Mouse (Mus musculus): ENCODE data around the gene Mapt. TPM values are rescaled to one million over a fixed set of nuclear protein-coding genes. Genes with fewer than 3 reads are reported as not detected.
"Not testable (repeated sequence)": the region's sequence is repeated elsewhere in the genome, so short reads cannot be mapped to it uniquely, and the experiment has no call there.

The Mapt gene
- polyA plus RNA-seq, 1 experiment from 2014 or later, result 0.90 TPM

DNA sequence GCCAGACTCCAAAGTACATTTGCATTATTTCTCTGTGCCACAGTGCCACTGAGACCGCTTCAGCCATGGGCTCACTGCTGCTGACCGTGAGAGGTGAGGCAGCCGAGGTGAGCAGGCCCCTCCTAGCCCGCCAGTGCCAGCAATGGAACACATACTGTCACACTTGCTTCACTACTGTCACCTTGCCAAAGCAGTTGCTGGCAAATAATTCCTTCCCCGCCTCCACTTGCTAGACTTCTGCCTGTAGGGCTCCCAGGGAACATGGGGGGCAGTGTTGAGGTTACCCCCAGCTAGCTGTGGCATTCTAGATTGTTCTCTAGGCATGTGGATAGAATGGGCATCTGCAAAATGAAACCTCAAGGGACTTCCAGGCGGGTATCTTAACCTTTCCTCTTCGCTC lies 6.0 kb downstream of the Mapt start:
- no peaks in the 10 kb centered on the region for H3K36me3 ChIP-seq (ENCODE audit: control insufficient read depth, insufficient read depth, low read length)
- WGBS, result 58% methylated on average over 7 of the region's 7 CpGs
- no peak overlapping the region for H3K4me3 ChIP-seq (ENCODE audit: low read depth, low read length)
- H3K27me3 ChIP-seq (replicated peaks; ENCODE audit: control insufficient read depth, insufficient read depth, low read length), result peaks cover 48% of the 10 kb centered on the region
- no peak overlapping the region for H3K27ac ChIP-seq (ENCODE audit: low read depth, low read length)
- ATAC-seq (replicated peaks; ENCODE audit: low FRiP score) (no peak), DNase-seq (ENCODE audit: low spot score) (no peak)
- peaks cover 4% of the 10 kb centered on the region for H3K4me1 ChIP-seq (replicated peaks; ENCODE audit: control insufficient read depth, insufficient read depth, low read length)
- H3K9ac ChIP-seq (ENCODE audit: low read depth, low read length), result no peak overlapping the region
- H3K4me2 ChIP-seq, result no peak overlapping the region
- H3K9me3 ChIP-seq (ENCODE audit: control insufficient read depth, low read length), result no peaks in the 10 kb centered on the region

DNA sequence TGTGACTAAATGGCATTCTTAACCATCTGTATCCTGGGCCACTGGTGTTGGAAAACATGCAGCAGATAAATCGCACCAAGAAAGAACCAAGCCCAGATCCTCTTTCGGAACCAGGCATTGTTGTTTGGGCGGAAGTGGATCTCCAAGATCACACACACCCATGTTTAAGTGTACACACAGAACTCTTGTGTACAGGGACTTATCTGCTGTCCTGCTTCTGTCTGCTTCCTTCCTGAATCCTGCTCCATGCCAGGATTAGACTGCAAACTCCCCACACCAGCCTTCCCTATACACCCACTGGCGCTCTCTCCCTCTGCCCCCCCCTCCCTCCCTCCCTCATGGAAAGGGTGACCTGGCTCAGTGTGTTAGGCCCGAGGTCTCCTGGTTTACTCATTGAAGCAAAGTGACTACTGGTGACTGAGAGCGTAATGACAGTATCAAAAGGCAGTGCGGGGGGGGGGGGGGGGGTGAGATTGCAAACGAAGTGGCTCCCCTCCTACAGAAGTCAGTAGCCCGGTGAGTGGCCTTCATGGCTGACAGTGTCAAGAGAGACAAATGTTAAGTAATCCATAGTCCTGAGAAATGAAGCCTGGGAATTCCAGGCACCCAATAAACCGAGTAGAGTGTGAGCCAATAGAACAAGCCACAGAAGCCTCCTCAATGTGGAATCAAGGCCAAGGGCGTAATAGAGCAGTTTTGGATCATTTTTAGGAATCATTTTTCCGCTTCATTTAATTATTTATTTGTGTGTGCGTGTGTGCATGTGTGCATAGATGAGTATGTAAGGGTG lies 7.0 kb downstream of the Mapt start:
- WGBS, result 59% methylated on average over 12 of the region's 13 CpGs
- no peaks in the 10 kb centered on the region for H3K36me3 ChIP-seq (ENCODE audit: control insufficient read depth, insufficient read depth, low read length)
- peaks cover 39% of the 10 kb centered on the region for H3K27me3 ChIP-seq (replicated peaks; ENCODE audit: control insufficient read depth, insufficient read depth, low read length)
- no peak for DNase-seq (ENCODE audit: low spot score)
- no peak overlapping the region for H3K27ac ChIP-seq (ENCODE audit: low read depth, low read length)
- no peaks in the 10 kb centered on the region for H3K4me1 ChIP-seq (replicated peaks; ENCODE audit: control insufficient read depth, insufficient read depth, low read length)
- no peaks in the 10 kb centered on the region for H3K9me3 ChIP-seq (ENCODE audit: control insufficient read depth, low read length)
- no peak overlapping the region for H3K9ac ChIP-seq (ENCODE audit: low read depth, low read length)
- no peak overlapping the region for H3K4me2 ChIP-seq
- H3K4me3 ChIP-seq (ENCODE audit: low read depth, low read length), result no peak overlapping the region
- ATAC-seq (replicated peaks; ENCODE audit: low FRiP score), result no peak

DNA sequence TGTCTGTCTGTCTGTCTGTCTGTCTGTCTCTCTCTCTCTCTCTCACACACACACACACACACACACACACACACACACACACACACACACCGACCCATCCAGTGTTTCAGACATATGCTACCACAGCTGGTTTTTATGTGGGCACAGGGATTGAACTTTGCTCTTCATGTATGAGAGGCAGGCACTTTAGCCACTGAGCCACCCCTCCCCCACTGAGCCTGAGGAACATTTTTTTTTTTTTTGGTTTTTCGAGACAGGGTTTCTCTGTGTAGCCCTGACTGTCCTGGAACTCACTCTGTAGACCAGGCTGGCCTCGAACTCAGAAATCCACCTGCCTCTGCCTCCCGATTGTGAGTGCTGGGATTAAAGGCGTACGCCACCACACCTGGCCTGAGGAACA lies 14.3 kb downstream of the Mapt start:
- ATAC-seq (replicated peaks; ENCODE audit: low FRiP score); H3K4me1 ChIP-seq (replicated peaks; ENCODE audit: control insufficient read depth, insufficient read depth, low read length); H3K9ac ChIP-seq (ENCODE audit: low read depth, low read length); H3K27me3 ChIP-seq (replicated peaks; ENCODE audit: control insufficient read depth, insufficient read depth, low read length); H3K36me3 ChIP-seq (ENCODE audit: control insufficient read depth, insufficient read depth, low read length); H3K4me3 ChIP-seq (ENCODE audit: low read depth, low read length); H3K27ac ChIP-seq (ENCODE audit: low read depth, low read length); DNase-seq (ENCODE audit: low spot score); H3K4me2 ChIP-seq; H3K9me3 ChIP-seq (ENCODE audit: control insufficient read depth, low read length): not testable (repeated sequence)
- 76% methylated on average over 6 of the region's 6 CpGs for whole genome bisulfite sequencing

DNA sequence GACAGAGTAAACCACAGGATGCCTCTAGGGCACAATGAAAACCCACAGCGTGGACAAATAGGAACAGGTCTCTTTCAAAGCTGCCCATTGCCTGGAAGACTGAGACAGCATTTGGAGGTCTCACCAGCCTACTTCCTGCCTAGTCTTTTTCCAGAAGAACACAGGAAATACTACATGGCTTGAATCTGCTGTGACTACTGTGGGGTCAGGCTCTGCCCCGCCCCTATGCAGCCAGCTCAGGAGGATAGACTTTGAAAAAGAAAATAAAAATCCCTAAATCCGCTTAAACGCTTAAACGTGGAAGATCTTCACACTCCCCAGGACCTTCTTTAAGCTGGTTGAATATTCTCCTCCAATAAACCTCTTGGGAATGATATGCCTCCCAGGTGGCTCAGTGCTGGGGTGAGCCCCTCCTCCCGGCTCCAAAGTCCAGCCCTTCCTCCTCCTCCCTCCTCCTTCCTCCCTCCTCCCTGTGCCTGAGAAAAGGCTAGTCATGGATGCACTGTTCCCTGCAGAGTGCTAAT lies 15.0 kb downstream of the Mapt start:
- H3K27me3 ChIP-seq (replicated peaks; ENCODE audit: control insufficient read depth, insufficient read depth, low read length), result no peaks in the 10 kb centered on the region
- 0 out of 2 replicates have a peak, but pooled peaks cover 2% of the 10 kb centered on the region for H3K4me1 ChIP-seq (replicated peaks; ENCODE audit: control insufficient read depth, insufficient read depth, low read length)
- no peak overlapping the region for H3K9ac ChIP-seq (ENCODE audit: low read depth, low read length)
- H3K4me2 ChIP-seq, result no peak overlapping the region
- H3K36me3 ChIP-seq (ENCODE audit: control insufficient read depth, insufficient read depth, low read length), result no peaks in the 10 kb centered on the region
- 9% methylated on average over 6 of the region's 6 CpGs for WGBS
- H3K9me3 ChIP-seq (ENCODE audit: control insufficient read depth, low read length), result no peaks in the 10 kb centered on the region
- DNase-seq (ENCODE audit: low spot score) (no peak), ATAC-seq (replicated peaks; ENCODE audit: low FRiP score) (no peak)
- H3K4me3 ChIP-seq (ENCODE audit: low read depth, low read length), result no peak overlapping the region
- no peak overlapping the region for H3K27ac ChIP-seq (ENCODE audit: low read depth, low read length)

DNA sequence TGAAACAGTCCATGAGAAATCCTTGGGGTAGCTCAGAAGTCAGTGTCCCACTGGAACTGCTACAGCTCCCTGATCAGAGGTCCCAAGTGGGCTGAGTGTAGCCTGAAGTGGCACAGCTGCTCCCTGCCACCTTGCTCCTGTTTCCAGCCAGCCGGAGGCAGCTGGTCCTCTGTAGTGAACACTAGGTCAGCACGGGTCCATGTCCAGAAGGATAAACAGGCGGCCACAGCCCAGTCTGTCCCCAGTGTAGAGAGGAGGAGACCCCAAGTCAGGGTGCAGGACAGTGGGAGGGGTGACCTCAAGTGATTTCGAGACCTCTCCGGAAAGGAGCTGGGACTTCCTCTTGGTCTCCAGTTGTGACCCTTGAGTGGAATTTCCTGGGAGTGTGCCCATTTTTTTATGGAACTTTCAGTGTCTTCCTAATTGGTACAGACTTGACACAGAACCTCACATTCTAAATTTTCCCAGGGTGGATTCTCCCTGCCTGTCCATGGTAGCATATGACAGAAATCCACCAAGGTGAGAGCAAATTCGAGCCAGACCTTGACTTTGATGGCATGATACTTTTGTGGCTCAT lies 16.0 kb downstream of the Mapt start:
- no peak for ATAC-seq (replicated peaks; ENCODE audit: low FRiP score)
- no peak overlapping the region for H3K4me2 ChIP-seq
- 70% methylated on average over 6 of the region's 6 CpGs for WGBS
- no peak overlapping the region for H3K4me3 ChIP-seq (ENCODE audit: low read depth, low read length)
- no peak overlapping the region for H3K9ac ChIP-seq (ENCODE audit: low read depth, low read length)
- H3K27ac ChIP-seq (ENCODE audit: low read depth, low read length), result no peak overlapping the region
- no peaks in the 10 kb centered on the region for H3K27me3 ChIP-seq (replicated peaks; ENCODE audit: control insufficient read depth, insufficient read depth, low read length)
- 0 out of 2 replicates have a peak, but pooled peaks cover 2% of the 10 kb centered on the region for H3K4me1 ChIP-seq (replicated peaks; ENCODE audit: control insufficient read depth, insufficient read depth, low read length)
- H3K9me3 ChIP-seq (ENCODE audit: control insufficient read depth, low read length), result no peaks in the 10 kb centered on the region
- no peaks in the 10 kb centered on the region for H3K36me3 ChIP-seq (ENCODE audit: control insufficient read depth, insufficient read depth, low read length)
- no peak for DNase-seq (ENCODE audit: low spot score)

DNA sequence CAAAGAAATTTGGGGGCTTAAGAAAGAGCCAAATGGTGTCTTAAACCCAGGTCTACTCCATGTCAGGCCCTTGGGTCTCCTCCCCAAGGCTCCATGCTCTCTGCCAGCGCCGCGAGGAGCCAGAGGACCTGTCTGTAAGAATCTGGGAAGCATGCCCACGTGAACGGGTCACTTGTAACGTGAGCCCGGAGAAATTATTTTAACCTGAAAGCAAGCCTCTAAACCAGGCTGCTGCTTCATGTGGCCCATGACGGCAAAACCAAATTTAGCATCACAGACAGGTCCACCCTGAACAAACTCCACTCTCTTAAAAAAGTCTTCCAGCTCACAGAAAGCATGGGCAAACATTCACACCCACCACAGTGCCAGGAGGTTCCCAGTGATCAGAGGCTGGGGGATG lies 18.2 kb downstream of the Mapt start:
- H3K4me2 ChIP-seq, result no peak overlapping the region
- H3K27me3 ChIP-seq (replicated peaks; ENCODE audit: control insufficient read depth, insufficient read depth, low read length), result no peaks in the 10 kb centered on the region
- DNase-seq (ENCODE audit: low spot score), result no peak
- 79% methylated on average over 8 of the region's 8 CpGs for WGBS
- ATAC-seq (replicated peaks; ENCODE audit: low FRiP score), result no peak
- H3K36me3 ChIP-seq (ENCODE audit: control insufficient read depth, insufficient read depth, low read length), result no peaks in the 10 kb centered on the region
- no peak overlapping the region for H3K9ac ChIP-seq (ENCODE audit: low read depth, low read length)
- H3K27ac ChIP-seq (ENCODE audit: low read depth, low read length), result no peak overlapping the region
- H3K9me3 ChIP-seq (ENCODE audit: control insufficient read depth, low read length), result no peaks in the 10 kb centered on the region
- H3K4me1 ChIP-seq (replicated peaks; ENCODE audit: control insufficient read depth, insufficient read depth, low read length), result 0 out of 2 replicates have a peak, but pooled peaks cover 2% of the 10 kb centered on the region
- no peak overlapping the region for H3K4me3 ChIP-seq (ENCODE audit: low read depth, low read length)

DNA sequence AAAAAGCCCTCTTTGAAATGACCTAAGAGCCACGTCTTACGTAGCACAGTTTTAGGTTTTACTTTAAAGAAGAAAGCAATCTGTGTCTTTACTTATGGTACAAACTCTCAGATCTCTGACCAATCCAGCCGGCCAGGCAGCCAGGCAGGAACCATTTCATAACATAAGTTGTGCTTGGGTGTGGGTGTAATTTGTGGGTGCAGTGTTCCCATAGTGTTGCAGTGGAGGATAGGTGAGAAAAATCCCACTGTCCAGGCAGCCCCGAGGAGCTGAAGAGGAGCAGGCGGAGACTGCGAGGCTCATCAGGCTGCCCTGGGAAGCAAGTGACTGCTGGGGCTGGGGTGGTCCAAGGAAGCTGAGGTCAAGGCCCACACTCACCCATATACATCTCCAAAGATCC lies 19.9 kb downstream of the Mapt start:
- H3K36me3 ChIP-seq (ENCODE audit: control insufficient read depth, insufficient read depth, low read length), result no peaks in the 10 kb centered on the region
- ATAC-seq (replicated peaks; ENCODE audit: low FRiP score), result no peak
- H3K4me1 ChIP-seq (replicated peaks; ENCODE audit: control insufficient read depth, insufficient read depth, low read length), result 0 out of 2 replicates have a peak, but pooled peaks cover 2% of the 10 kb centered on the region
- H3K9ac ChIP-seq (ENCODE audit: low read depth, low read length), result no peak overlapping the region
- H3K27ac ChIP-seq (ENCODE audit: low read depth, low read length), result no peak overlapping the region
- H3K4me2 ChIP-seq, result no peak overlapping the region
- no peak for DNase-seq (ENCODE audit: low spot score)
- no peaks in the 10 kb centered on the region for H3K9me3 ChIP-seq (ENCODE audit: control insufficient read depth, low read length)
- no peaks in the 10 kb centered on the region for H3K27me3 ChIP-seq (replicated peaks; ENCODE audit: control insufficient read depth, insufficient read depth, low read length)
- H3K4me3 ChIP-seq (ENCODE audit: low read depth, low read length), result no peak overlapping the region
- 75% methylated on average over 6 of the region's 6 CpGs for WGBS

DNA sequence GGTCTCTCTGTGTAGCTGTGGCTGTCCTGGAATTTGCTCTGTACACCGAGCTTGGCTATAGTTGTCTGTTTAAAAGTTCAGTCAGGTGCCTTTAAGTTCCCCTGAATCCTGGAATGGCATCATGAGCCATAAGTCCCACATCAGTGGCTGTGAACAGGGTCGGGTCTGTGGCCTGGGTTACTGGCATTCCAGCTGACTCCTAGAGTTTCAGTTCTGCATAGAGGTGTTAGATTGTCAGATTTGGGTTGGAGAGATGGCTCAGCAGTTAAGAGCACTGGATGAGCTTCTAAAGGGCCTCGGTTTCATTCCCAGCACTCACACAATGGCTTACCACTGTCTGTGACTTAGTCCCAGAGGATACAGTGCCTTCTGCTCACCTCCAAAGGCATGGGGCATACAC lies 20.9 kb downstream of the Mapt start:
- H3K4me2 ChIP-seq, result no peak overlapping the region
- 68% methylated on average over 3 of the region's 3 CpGs for WGBS
- no peak for DNase-seq (ENCODE audit: low spot score)
- H3K27me3 ChIP-seq (replicated peaks; ENCODE audit: control insufficient read depth, insufficient read depth, low read length), result no peaks in the 10 kb centered on the region
- no peak overlapping the region for H3K27ac ChIP-seq (ENCODE audit: low read depth, low read length)
- H3K9me3 ChIP-seq (ENCODE audit: control insufficient read depth, low read length), result no peaks in the 10 kb centered on the region
- no peak overlapping the region for H3K4me3 ChIP-seq (ENCODE audit: low read depth, low read length)
- no peak for ATAC-seq (replicated peaks; ENCODE audit: low FRiP score)
- no peaks in the 10 kb centered on the region for H3K36me3 ChIP-seq (ENCODE audit: control insufficient read depth, insufficient read depth, low read length)
- no peaks in the 10 kb centered on the region for H3K4me1 ChIP-seq (replicated peaks; ENCODE audit: control insufficient read depth, insufficient read depth, low read length)
- no peak overlapping the region for H3K9ac ChIP-seq (ENCODE audit: low read depth, low read length)

Measured in liver, embryonic 11.5 days (tissue).